Mouse (Mus musculus) kidney, embryonic 14.5 days (tissue): Measurements from ENCODE around the gene Golim4. TPM values are rescaled to one million over a fixed set of nuclear protein-coding genes. Genes with fewer than 3 reads are reported as not detected.

Experiments
- ATAC-seq: fragments of 200-750 bp; cut with Nextera tagmentation; 2 replicates; pipeline ENCODE4 v1.8.0; 2017; ENCODE audit warnings: moderate number of reproducible peaks, mild to moderate bottlenecking, moderate TSS enrichment, moderate library complexity; ENCODE audit not compliant: low FRiP score, low TSS enrichment
- H3K27ac ChIP-seq: fragments of 300-500 bp; sonication (generic); 2 replicates; pipeline ENCODE4 v1.5.1; 2014; ENCODE audit warnings: low read depth, mild to moderate bottlenecking, low read length, moderate library complexity, mixed read lengths
- H3K27me3 ChIP-seq: fragments of 300-500 bp; sonication (generic); 2 replicates; pipeline ENCODE4 v1.6.1; 2014; ENCODE audit warnings: mild to moderate bottlenecking, low read length; ENCODE audit not compliant: control insufficient read depth, insufficient read depth
- H3K36me3 ChIP-seq: fragments of 300-500 bp; sonication (generic); 2 replicates; pipeline ENCODE4 v1.6.1; 2014; ENCODE audit warnings: low read length, mixed read lengths; ENCODE audit not compliant: control insufficient read depth, insufficient read depth
- H3K4me1 ChIP-seq: fragments of 300-500 bp; sonication (generic); 2 replicates; pipeline ENCODE4 v1.6.1; 2014; ENCODE audit warnings: low read length, mixed read lengths; ENCODE audit not compliant: control insufficient read depth, insufficient read depth
- H3K4me2 ChIP-seq: fragments of 300-500 bp; sonication (generic); replicated peaks from 2 replicates; pipeline ENCODE4 v1.6.1; 2014; ENCODE audit warnings: low read depth, mild to moderate bottlenecking, low read length
- H3K4me3 ChIP-seq: fragments of 300-500 bp; sonication (generic); 2 replicates; pipeline ENCODE4 v1.5.1; 2014; ENCODE audit warnings: mild to moderate bottlenecking, low read length
- H3K9ac ChIP-seq: fragments of 300-500 bp; sonication (generic); 2 replicates; pipeline ENCODE4 v1.6.1; 2014; ENCODE audit warnings: low read depth, mild to moderate bottlenecking, low read length, moderate library complexity
- H3K9me3 ChIP-seq: fragments of 300-500 bp; sonication (generic); 2 replicates; pipeline ENCODE4 v1.6.1; 2016; ENCODE audit warnings: low read length; ENCODE audit not compliant: control insufficient read depth
- WGBS: fragments of 180-500 bp; shearing (Covaris S2); extraction: QIAGEN DNeasy Blood & Tissue Kit; methylation state at CpG from one replicate; pipeline ENCODE4 v1.1.7; 2014; 5-methylcytosine and 5-hydroxymethylcytosine counted together
- polyA plus RNA-seq: library from polyadenylated mRNA; unstranded; fragments of >200 nt; fragmentation: Nextera tagmentation; extraction: Ambion mirVana; gene quantifications from 2 replicates; pipeline ENCODE4 v1.2.1, GENCODE M21; 2014

Gene Golim4
- polyA plus RNA-seq, 1 experiment from 2014 or later = 51.7 TPM

DNA sequence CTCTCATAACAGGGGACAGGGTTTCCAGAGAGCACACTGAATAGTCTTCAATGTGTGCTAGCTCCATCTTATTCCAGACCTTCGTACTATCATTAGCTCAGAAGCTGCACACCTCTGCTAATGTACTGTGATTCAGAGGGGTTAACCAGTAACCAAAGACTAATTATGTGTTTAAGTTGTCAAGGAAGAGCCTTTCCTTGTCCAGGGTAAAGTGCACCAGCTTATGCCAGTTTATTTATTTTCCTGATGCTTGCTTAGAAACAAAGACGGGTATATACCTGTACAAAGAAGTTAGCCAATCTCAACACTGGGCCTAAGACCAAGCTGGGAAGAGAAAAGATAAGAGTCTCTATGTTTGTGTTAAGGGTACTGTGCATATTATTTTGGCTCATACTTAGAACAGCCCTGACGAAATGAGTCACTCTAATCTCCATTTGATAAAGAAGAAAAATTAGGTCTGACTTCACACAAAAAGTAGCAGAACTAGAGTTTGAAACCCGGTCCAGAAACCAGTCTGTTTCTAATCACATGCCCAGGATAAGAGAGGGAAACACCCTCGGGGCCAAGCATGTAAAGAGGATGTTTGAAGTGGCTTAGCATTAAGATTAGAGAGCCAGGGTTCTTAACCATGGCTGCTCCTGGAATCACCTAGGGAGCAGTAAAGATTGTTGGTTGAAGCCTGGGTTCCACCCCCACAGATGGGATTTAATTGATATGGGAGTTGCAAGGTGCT, 4.3 kb downstream of the Golim4 start:
- 69% methylated on average over 5 of the region's 5 CpGs for WGBS
- Histone ChIP-seq H3K9ac (no peak overlapping the region), H3K4me3 (no peak overlapping the region), H3K4me1 (0 out of 2 replicates have a peak, but pooled peaks cover 20% of the 10 kb centered on the region), H3K27ac (no peak overlapping the region), H3K27me3 (no peaks in the 10 kb centered on the region), H3K36me3 (no peaks in the 10 kb centered on the region), H3K9me3 (no peaks in the 10 kb centered on the region), H3K4me2 (no peak overlapping the region)
- ATAC-seq = no peak

DNA sequence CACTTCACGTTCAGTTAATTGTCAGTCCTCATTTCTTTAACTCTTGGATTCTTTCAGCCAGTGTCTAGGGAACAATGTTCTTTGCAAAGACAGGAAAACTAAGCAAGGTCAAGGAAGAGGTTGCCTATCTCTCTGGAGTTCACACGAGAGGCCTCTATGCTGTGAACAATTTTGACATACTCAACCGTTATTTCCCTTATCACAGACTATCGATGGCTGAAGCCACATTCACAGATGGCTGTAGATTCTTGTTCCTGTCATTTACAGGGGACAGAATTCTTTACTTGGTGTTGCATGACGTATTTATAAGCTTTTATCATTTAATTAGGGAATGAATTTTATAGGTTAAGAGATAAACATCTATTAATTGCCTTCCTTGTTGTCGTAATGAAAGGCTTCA, 5.9 kb downstream of the Golim4 start:
- no peak overlapping the region for H3K4me2 ChIP-seq
- no peak overlapping the region for H3K27ac ChIP-seq
- no peak overlapping the region for H3K9ac ChIP-seq
- WGBS = 77% methylated on average over 6 of the region's 6 CpGs
- H3K9me3 ChIP-seq = no peaks in the 10 kb centered on the region
- no peak for ATAC-seq
- H3K36me3 ChIP-seq = no peaks in the 10 kb centered on the region
- no peaks in the 10 kb centered on the region for H3K27me3 ChIP-seq
- no peak overlapping the region for H3K4me3 ChIP-seq
- H3K4me1 ChIP-seq = 0 out of 2 replicates have a peak, but pooled peaks cover 20% of the 10 kb centered on the region

DNA sequence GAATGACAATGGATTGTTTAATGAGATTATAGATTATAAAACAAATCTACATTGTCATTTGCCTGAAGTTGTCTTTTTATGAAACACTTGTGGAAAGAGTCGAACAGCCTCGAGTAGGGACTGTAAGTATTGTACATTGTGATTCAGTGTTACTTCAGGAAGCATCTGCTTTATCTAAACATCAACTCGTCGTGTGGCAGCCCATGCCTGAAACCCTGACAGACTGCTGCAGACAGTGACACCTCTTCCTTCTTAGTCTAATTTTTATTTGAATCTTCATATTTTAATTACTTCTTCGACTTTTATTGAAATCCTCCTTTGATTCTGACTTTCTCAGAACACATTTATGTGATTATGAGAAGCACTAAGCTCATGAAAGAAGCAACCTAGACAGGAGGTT, 7.4 kb downstream of the Golim4 start:
- WGBS = 76% methylated on average over 5 of the region's 5 CpGs
- Histone ChIP-seq H3K36me3 (no peaks in the 10 kb centered on the region; the same call in 1 of the 2 replicates), H3K27me3 (no peaks in the 10 kb centered on the region), H3K9ac (no peak overlapping the region), H3K4me2 (no peak overlapping the region), H3K27ac (no peak overlapping the region), H3K4me3 (no peak overlapping the region), H3K9me3 (no peaks in the 10 kb centered on the region), H3K4me1 (0 out of 2 replicates have a peak, but pooled peaks cover 12% of the 10 kb centered on the region)
- no peak for ATAC-seq

DNA sequence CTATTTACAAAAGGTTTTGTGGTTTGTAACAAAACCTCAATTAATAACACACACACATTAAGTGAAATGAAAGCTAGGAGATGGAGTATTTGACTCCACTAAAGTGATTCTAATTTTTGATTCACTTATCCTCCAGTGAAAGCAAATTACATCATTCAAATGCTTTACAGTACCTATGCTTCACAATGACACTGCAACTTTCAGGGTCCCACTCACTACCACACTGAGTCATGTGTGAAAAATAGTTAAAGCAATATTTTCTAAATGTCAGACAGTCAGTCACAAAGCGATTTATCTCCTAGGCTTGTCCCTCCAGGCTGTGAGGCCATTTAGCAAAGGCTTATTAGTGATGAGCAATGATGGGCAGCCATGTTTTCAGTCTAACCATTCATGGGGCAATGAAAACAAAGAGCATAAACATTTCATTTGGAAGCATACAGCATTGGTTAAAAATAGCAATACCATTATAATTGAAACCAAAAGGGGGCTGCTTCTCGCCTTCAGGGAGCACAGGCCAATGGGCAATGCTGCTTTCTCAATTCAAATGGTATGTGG, 8.1 kb downstream of the Golim4 start:
- Histone ChIP-seq H3K27ac (no peak overlapping the region), H3K4me1 (0 out of 2 replicates have a peak, but pooled peaks cover 6% of the 10 kb centered on the region), H3K36me3 (no peaks in the 10 kb centered on the region; the same call in 1 of the 2 replicates), H3K4me2 (no peak overlapping the region), H3K27me3 (no peaks in the 10 kb centered on the region), H3K9me3 (no peaks in the 10 kb centered on the region), H3K9ac (no peak overlapping the region), H3K4me3 (no peak overlapping the region)
- WGBS = 85% methylated on average over 2 of the region's 2 CpGs
- ATAC-seq = no peak

DNA sequence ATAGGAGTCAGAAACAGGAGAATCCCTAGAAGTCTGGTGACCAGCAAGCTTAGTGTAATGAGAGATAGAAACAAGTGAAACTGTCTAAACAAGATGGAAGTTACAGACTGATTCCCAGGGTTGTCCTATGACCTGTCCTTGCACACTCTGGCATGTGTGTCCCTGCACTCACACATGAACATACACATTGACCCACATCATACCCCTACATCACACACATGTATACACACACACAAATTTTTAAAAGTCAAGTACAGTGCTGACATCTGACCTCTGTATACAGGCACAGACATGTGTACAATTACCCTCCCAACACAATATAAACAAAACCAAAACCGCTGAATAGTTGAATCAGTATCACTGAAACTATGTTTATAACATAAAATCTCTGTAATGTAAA, 8.7 kb downstream of the Golim4 start:
- ATAC-seq = no peak

DNA sequence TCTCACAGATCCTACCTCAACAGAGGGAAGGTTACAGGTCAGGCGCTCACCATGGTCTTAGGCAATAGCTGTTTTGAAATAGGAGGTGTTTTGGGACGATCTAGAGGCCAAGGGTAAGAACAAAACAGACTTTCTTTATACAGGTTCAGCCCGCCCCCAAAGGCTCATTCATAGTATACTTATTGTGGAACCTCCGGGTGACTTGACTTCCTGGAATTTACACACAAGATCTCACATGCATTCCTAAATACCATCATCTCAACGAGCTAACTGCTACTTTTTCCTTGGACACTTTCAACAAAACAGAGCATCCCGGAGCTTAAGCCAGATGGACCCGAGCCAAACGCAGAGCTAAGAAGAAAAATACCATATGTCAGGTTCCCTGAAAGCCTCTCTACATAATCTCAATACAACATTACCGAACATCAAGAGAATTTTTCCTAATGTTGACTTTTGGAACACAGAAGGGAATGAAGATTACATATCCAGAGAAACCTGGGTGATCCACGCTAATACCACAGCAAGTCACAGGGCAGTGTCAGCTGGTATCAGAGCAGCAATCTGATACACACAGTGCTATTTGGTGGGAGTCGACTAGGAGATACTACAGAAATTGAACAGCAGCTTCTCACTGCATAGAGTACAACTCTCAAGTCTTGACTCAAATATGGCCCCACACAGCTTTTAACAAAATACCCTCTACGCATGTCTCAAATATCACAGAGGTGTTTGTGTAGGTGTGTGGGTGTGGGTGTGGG, 14.3 kb downstream of the Golim4 start:
- no peak overlapping the region for H3K27ac ChIP-seq
- no peak overlapping the region for H3K4me2 ChIP-seq
- peak; percentile 46 for ATAC-seq
- H3K9ac ChIP-seq = no peak overlapping the region
- no peaks in the 10 kb centered on the region for H3K9me3 ChIP-seq
- H3K4me1 ChIP-seq = peaks cover 8% of the 10 kb centered on the region; the same call in 1 of the 2 replicates
- H3K4me3 ChIP-seq = no peak overlapping the region
- H3K27me3 ChIP-seq = no peaks in the 10 kb centered on the region
- H3K36me3 ChIP-seq = no peaks in the 10 kb centered on the region; the same call in 1 of the 2 replicates
- WGBS = 72% methylated on average over 12 of the region's 12 CpGs

More for the DNA sequence above, 8.7 kb downstream of the Golim4 start:
- H3K27me3 ChIP-seq = no peaks in the 10 kb centered on the region
- no peak overlapping the region for H3K4me3 ChIP-seq
- H3K27ac ChIP-seq = no peak overlapping the region
- H3K9ac ChIP-seq = no peak overlapping the region
- H3K9me3 ChIP-seq = no peaks in the 10 kb centered on the region
- H3K4me2 ChIP-seq = no peak overlapping the region
- 95% methylated on average over 1 of the region's 1 CpGs for WGBS
- H3K4me1 ChIP-seq = peaks cover 3% of the 10 kb centered on the region; the same call in 1 of the 2 replicates
- H3K36me3 ChIP-seq = no peaks in the 10 kb centered on the region; the same call in 1 of the 2 replicates

DNA sequence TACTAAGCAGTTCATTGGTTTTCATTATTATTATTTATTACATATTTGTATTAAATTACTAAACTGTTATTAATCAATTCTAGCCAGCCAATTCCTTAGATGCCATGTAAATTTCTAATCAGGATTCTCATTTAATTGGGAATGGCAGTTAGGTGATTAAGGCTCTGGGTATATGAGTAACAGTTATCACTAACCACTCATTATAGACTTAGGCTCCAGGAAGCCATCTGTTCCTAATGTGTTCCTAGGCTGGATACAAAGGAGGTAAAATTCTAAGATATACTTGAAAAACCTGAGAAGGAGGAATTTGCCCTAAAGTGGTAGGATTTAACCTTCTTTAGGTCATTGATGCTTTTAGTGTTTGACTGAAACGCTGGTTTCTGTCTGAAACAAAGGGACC, 14.9 kb downstream of the Golim4 start:
- no peak overlapping the region for H3K4me2 ChIP-seq
- no peaks in the 10 kb centered on the region for H3K27me3 ChIP-seq
- no peak overlapping the region for H3K4me3 ChIP-seq
- H3K27ac ChIP-seq = no peak overlapping the region
- H3K36me3 ChIP-seq = no peaks in the 10 kb centered on the region; the same call in 1 of the 2 replicates
- no peak for ATAC-seq
- 86% methylated on average over 1 of the region's 1 CpGs for WGBS
- no peak overlapping the region for H3K9ac ChIP-seq
- H3K9me3 ChIP-seq = no peaks in the 10 kb centered on the region
- peaks cover 8% of the 10 kb centered on the region; the same call in 1 of the 2 replicates for H3K4me1 ChIP-seq

DNA sequence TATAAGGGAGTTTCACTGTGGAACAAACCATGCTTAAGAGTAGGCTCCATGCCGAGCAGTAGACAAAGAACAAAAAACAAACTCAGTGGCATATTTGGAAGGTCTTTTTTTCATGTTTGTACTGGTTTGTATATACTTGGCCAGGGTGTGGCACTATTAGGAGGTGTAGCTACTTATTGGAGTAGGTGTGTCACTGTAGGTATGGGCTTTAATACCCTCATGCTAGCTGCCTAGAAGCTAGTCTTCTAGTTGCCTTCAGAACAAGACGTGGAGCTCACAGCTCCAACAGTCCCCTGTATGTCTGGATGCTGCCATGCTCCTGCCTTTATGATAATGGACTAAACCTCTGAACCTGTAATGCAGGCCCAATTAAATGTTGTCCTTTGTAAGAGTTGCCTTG, 20.6 kb downstream of the Golim4 start:
- H3K36me3 ChIP-seq = no peaks in the 10 kb centered on the region
- 86% methylated on average over 2 of the region's 2 CpGs for WGBS
- ATAC-seq = no peak
- no peaks in the 10 kb centered on the region for H3K27me3 ChIP-seq
- H3K9ac ChIP-seq = no peak overlapping the region
- H3K4me1 ChIP-seq = no peaks in the 10 kb centered on the region
- H3K4me2 ChIP-seq = no peak overlapping the region
- H3K4me3 ChIP-seq = no peak overlapping the region
- H3K9me3 ChIP-seq = peaks cover 6% of the 10 kb centered on the region; the same call in 1 of the 2 replicates
- H3K27ac ChIP-seq = no peak overlapping the region
